In genomic region chr1:153900381-153900780, GRCm38 (mm10) we compare ENCODE assay signal across 9 mouse cellular contexts. TPM values are rescaled to one million over a fixed set of nuclear protein-coding genes. Genes with fewer than 3 reads are reported as not detected.
DNase-seq lines count a peak whose midpoint lies in the region; ATAC-seq and TF ChIP-seq lines count a peak whose summit lies in the region.
"Had no signal": no experiment of that assay in that cellular context is flagged by ENCODE, and none has a peak within 500 bp of the region (broad histone marks: within the 10 kb centered on the region; RNA-seq: fewer than 3 reads in every experiment).

No protein-coding gene starts in this region.

- peak overlapping the region; percentile 84 for H3K4me2 ChIP-seq in heart, embryonic 12.5 days
- H3K4me2 ChIP-seq in embryonic facial prominence, embryonic 15.5 days (replicated peaks), result peak overlapping the region; percentile 79
- peak overlapping the region; percentile 72 for H3K4me2 ChIP-seq in hindbrain, postnatal 0 days (ENCODE audit: low read depth, low read length)

- no peak for TF ChIP-seq CTCF in G1E (IDR thresholded peaks at IDR 0.05; ENCODE audit: low read depth, low read length)
- TF ChIP-seq CTCF in hindbrain, postnatal 0 days (IDR thresholded peaks at IDR 0.05; ENCODE audit: low read depth), result no peak

- peaks cover 17% of the 10 kb centered on the region for H3K4me1 ChIP-seq in heart, embryonic 12.5 days (replicated peaks)
- peaks cover 35% of the 10 kb centered on the region for H3K4me1 ChIP-seq in G1E (ENCODE audit: insufficient read depth, low read depth, low read length)
- H3K4me1 ChIP-seq in embryonic facial prominence, embryonic 15.5 days, result peaks cover 23% of the 10 kb centered on the region
- H3K4me1 ChIP-seq in hindbrain, postnatal 0 days (ENCODE audit: insufficient read depth, low read length), result peaks cover 9% of the 10 kb centered on the region; the same call in 1 of the 2 replicates

- no peaks in the 10 kb centered on the region for H3K9me3 ChIP-seq in heart, embryonic 12.5 days (replicated peaks)
- H3K9me3 ChIP-seq in G1E (replicated peaks), result no peaks in the 10 kb centered on the region
- H3K9me3 ChIP-seq in embryonic facial prominence, embryonic 15.5 days (replicated peaks), result no peaks in the 10 kb centered on the region
- no peaks in the 10 kb centered on the region for H3K9me3 ChIP-seq in hindbrain, postnatal 0 days (ENCODE audit: low read length)

- H3K4me3 ChIP-seq in heart, embryonic 12.5 days, result peak overlapping the region; percentile 80
- peak overlapping the region; percentile 96 for H3K4me3 ChIP-seq in G1E (ENCODE audit: low read depth, low read length)
- peak overlapping the region; percentile 85 for H3K4me3 ChIP-seq in embryonic facial prominence, embryonic 15.5 days (replicated peaks)
- peak overlapping the region; percentile 81 for H3K4me3 ChIP-seq in hindbrain, postnatal 0 days (ENCODE audit: low read length)

- peak overlapping the region; percentile 87 for H3K9ac ChIP-seq in heart, embryonic 12.5 days
- peak overlapping the region; percentile 77 for H3K9ac ChIP-seq in embryonic facial prominence, embryonic 15.5 days
- H3K9ac ChIP-seq in hindbrain, postnatal 0 days (replicated peaks; ENCODE audit: low read length), result peak overlapping the region; percentile 73

- ATAC-seq in heart, embryonic 12.5 days (ENCODE audit: insufficient number of reproducible peaks, low FRiP score), result peak; percentile 63
- ATAC-seq in G1E (ENCODE audit: extremely low read depth, insufficient number of reproducible peaks, low FRiP score, poor library complexity, severe bottlenecking), result no peak
- peak; percentile 16; the same call in 1 of the 2 replicates for ATAC-seq in embryonic facial prominence, embryonic 15.5 days (ENCODE audit: insufficient number of reproducible peaks, low FRiP score, low TSS enrichment, low read depth)
- ATAC-seq in hindbrain, postnatal 0 days, result peak; percentile 25
- peak; percentile 23 for ATAC-seq in megakaryocyte, adult 5-6 weeks (ENCODE audit: poor library complexity, severe bottlenecking)

- H3K27me3 ChIP-seq in heart, embryonic 12.5 days (replicated peaks), result no peaks in the 10 kb centered on the region
- H3K27me3 ChIP-seq in G1E (ENCODE audit: insufficient read depth, low read length), result peaks cover 4% of the 10 kb centered on the region; the same call in 1 of the 2 replicates
- H3K27me3 ChIP-seq in embryonic facial prominence, embryonic 15.5 days, result no peaks in the 10 kb centered on the region
- no peaks in the 10 kb centered on the region for H3K27me3 ChIP-seq in hindbrain, postnatal 0 days (ENCODE audit: insufficient read depth, low read length)

- peaks cover 28% of the 10 kb centered on the region for H3K36me3 ChIP-seq in heart, embryonic 12.5 days
- H3K36me3 ChIP-seq in G1E (replicated peaks), result peaks cover 35% of the 10 kb centered on the region
- H3K36me3 ChIP-seq in embryonic facial prominence, embryonic 15.5 days, result peaks cover 28% of the 10 kb centered on the region
- H3K36me3 ChIP-seq in hindbrain, postnatal 0 days (ENCODE audit: insufficient read depth, low read length), result peaks cover 23% of the 10 kb centered on the region

- WGBS in heart, embryonic 12.5 days, result under 1% methylated on average over 34 of the region's 36 CpGs
- WGBS in embryonic facial prominence, embryonic 15.5 days, result under 1% methylated on average over 36 of the region's 36 CpGs
- under 1% methylated on average over 33 of the region's 36 CpGs for WGBS in hindbrain, postnatal 0 days

- H3K27ac ChIP-seq in heart, embryonic 12.5 days (ENCODE audit: poor library complexity, severe bottlenecking), result peak overlapping the region; percentile 94
- peak overlapping the region; percentile 97 for H3K27ac ChIP-seq in embryonic facial prominence, embryonic 15.5 days (replicated peaks)
- H3K27ac ChIP-seq in hindbrain, postnatal 0 days, result peak overlapping the region; percentile 94

- no peak for DNase-seq in heart, adult 18-20 months
- DNase-seq in G1E (ENCODE audit: low spot score), result peak; percentile 9
- peak; percentile 70 for DNase-seq in hindbrain, postnatal 0 days (ENCODE audit: low spot score)
- DNase-seq in embryo, embryonic 11 days, result no peak
- DNase-seq in urinary bladder, postnatal 14 days (ENCODE audit: low spot score), result no peak

RNA-seq across cellular contexts. Expression of gene Teddm2, which starts 0.4 kb away (rescaled TPM):
- 0.15 and 0.31 TPM in 2 replicates for polyA plus RNA-seq in heart, embryonic 12.5 days (2016; fragmentation: Nextera tagmentation; extraction: Ambion mirVana)
- total RNA-seq in heart, adult 18-20 months (2021), result under 1 TPM; 0.60 to 0.77 TPM
- total RNA-seq in G1E (2014; fragmentation: Nextera tagmentation), result 0.75 TPM in 1 of 2 replicates, not detected in the other
- total RNA-seq in G1E (2017), result 0.06 and 0.44 TPM in 2 replicates
- 0.15 and 0.18 TPM in 2 replicates for polyA plus RNA-seq in G1E (2012)
- 0.92 and 1.1 TPM in 2 replicates for polyA plus RNA-seq in embryonic facial prominence, embryonic 15.5 days (2015; fragmentation: Nextera tagmentation; extraction: Ambion mirVana)
- 0.72 and 1.6 TPM in 2 replicates for total RNA-seq in hindbrain, postnatal 0 days (2014; rRNA removed)
- 1.4 and 1.6 TPM in 2 replicates for polyA plus RNA-seq in hindbrain, postnatal 0 days (2015; fragmentation: Nextera tagmentation; extraction: Ambion mirVana)
- total RNA-seq in megakaryocyte, adult 5-6 weeks (2015), result 0.55 and 0.56 TPM in 2 replicates
- 0.04 and 0.41 TPM in 2 replicates for total RNA-seq in megakaryocyte, adult 5-6 weeks (2017)

RNA-seq across cellular contexts. Expression of gene Glul, which starts 0.6 kb away (rescaled TPM):
- 55.2 and 58.4 TPM in 2 replicates for polyA plus RNA-seq in heart, embryonic 12.5 days (2016; fragmentation: Nextera tagmentation; extraction: Ambion mirVana)
- 100 to 1,000 TPM; 539 to 709 TPM for total RNA-seq in heart, adult 18-20 months (2021)
- total RNA-seq in G1E (2014; fragmentation: Nextera tagmentation) (143 and 151 TPM in 2 replicates), G1E (2017) (151 and 157 TPM in 2 replicates)
- 54.0 and 70.2 TPM in 2 replicates for polyA plus RNA-seq in G1E (2012)
- 115 and 119 TPM in 2 replicates for polyA plus RNA-seq in embryonic facial prominence, embryonic 15.5 days (2015; fragmentation: Nextera tagmentation; extraction: Ambion mirVana)
- total RNA-seq in hindbrain, postnatal 0 days (2014; rRNA removed), result 416 and 422 TPM in 2 replicates
- polyA plus RNA-seq in hindbrain, postnatal 0 days (2015; fragmentation: Nextera tagmentation; extraction: Ambion mirVana), result 308 and 349 TPM in 2 replicates
- total RNA-seq in megakaryocyte, adult 5-6 weeks (2015), result 58.1 and 63.4 TPM in 2 replicates
- 79.0 and 91.0 TPM in 2 replicates for total RNA-seq in megakaryocyte, adult 5-6 weeks (2017)

RNA-seq across cellular contexts. Expression of gene Teddm1a, which starts 8.8 kb away (rescaled TPM):
- polyA plus RNA-seq in heart, embryonic 12.5 days (2016; fragmentation: Nextera tagmentation; extraction: Ambion mirVana), result not detected in 2 replicates
- total RNA-seq in heart, adult 18-20 months (2021), result not detected
- total RNA-seq in G1E (2014; fragmentation: Nextera tagmentation) (not detected in 2 replicates), G1E (2017) (0.16 and 0.35 TPM in 2 replicates)
- polyA plus RNA-seq in G1E (2012), result not detected in 2 replicates
- polyA plus RNA-seq in embryonic facial prominence, embryonic 15.5 days (2015; fragmentation: Nextera tagmentation; extraction: Ambion mirVana), result not detected in 2 replicates
- total RNA-seq in hindbrain, postnatal 0 days (2014; rRNA removed), result not detected in 2 replicates
- not detected in 2 replicates for polyA plus RNA-seq in hindbrain, postnatal 0 days (2015; fragmentation: Nextera tagmentation; extraction: Ambion mirVana)
- not detected in 2 replicates for total RNA-seq in megakaryocyte, adult 5-6 weeks (2015)
- not detected in 2 replicates for total RNA-seq in megakaryocyte, adult 5-6 weeks (2017)
- total RNA-seq: neutrophil, adult 5-6 weeks had no signal

RNA-seq across cellular contexts. Expression of gene Teddm1b, which starts 26.2 kb away (rescaled TPM):
- polyA plus RNA-seq in heart, embryonic 12.5 days (2016; fragmentation: Nextera tagmentation; extraction: Ambion mirVana), result 0.13 TPM in 1 of 2 replicates, not detected in the other
- total RNA-seq in heart, adult 18-20 months (2021), result not detected
- 0.30 TPM in 1 of 2 replicates, not detected in the other for total RNA-seq in G1E (2014; fragmentation: Nextera tagmentation)
- total RNA-seq in G1E (2017), result 0.05 TPM in 1 of 2 replicates, not detected in the other
- polyA plus RNA-seq in G1E (2012), result not detected in 2 replicates
- polyA plus RNA-seq in embryonic facial prominence, embryonic 15.5 days (2015; fragmentation: Nextera tagmentation; extraction: Ambion mirVana), result 0.46 and 0.49 TPM in 2 replicates
- not detected in 2 replicates for total RNA-seq in hindbrain, postnatal 0 days (2014; rRNA removed)
- polyA plus RNA-seq in hindbrain, postnatal 0 days (2015; fragmentation: Nextera tagmentation; extraction: Ambion mirVana), result 0.11 and 0.23 TPM in 2 replicates
- total RNA-seq in megakaryocyte, adult 5-6 weeks (2015), result 0.09 TPM in 1 of 2 replicates, not detected in the other
- 0.18 TPM in 1 of 2 replicates, not detected in the other for total RNA-seq in megakaryocyte, adult 5-6 weeks (2017)
- total RNA-seq: neutrophil, adult 5-6 weeks had no signal

RNA-seq across cellular contexts. Expression of gene Rgsl1, which starts 56.4 kb away (rescaled TPM):
- not detected in 2 replicates for polyA plus RNA-seq in heart, embryonic 12.5 days (2016; fragmentation: Nextera tagmentation; extraction: Ambion mirVana)
- not detected for total RNA-seq in heart, adult 18-20 months (2021)
- not detected in 2 replicates for total RNA-seq in G1E (2014; fragmentation: Nextera tagmentation)
- 0.06 and 0.16 TPM in 2 replicates for total RNA-seq in G1E (2017)
- polyA plus RNA-seq in G1E (2012), result not detected in 2 replicates
- 0.14 and 0.37 TPM in 2 replicates for polyA plus RNA-seq in embryonic facial prominence, embryonic 15.5 days (2015; fragmentation: Nextera tagmentation; extraction: Ambion mirVana)
- total RNA-seq in hindbrain, postnatal 0 days (2014; rRNA removed), result 0.14 and 0.37 TPM in 2 replicates
- 0.31 and 0.37 TPM in 2 replicates for polyA plus RNA-seq in hindbrain, postnatal 0 days (2015; fragmentation: Nextera tagmentation; extraction: Ambion mirVana)
- total RNA-seq in megakaryocyte, adult 5-6 weeks (2015), result not detected in 2 replicates
- total RNA-seq in megakaryocyte, adult 5-6 weeks (2017), result not detected in 2 replicates
- total RNA-seq: neutrophil, adult 5-6 weeks had no signal

Comparison
In these comparisons a context has a peak if more than half of its experiments do, and no peak if none do; other contexts are left out.
1. DNase-seq: peak in G1E (single experiment) and hindbrain, postnatal 0 days (single experiment); none in heart, adult 18-20 months (0 of 2), embryo, embryonic 11 days (single experiment) and urinary bladder, postnatal 14 days (single experiment).
2. Peak in every context shown above with its lines, with median percentiles within 50 percentile points of each other: H3K27ac ChIP-seq, H3K4me2 ChIP-seq, H3K4me3 ChIP-seq and H3K9ac ChIP-seq.